Mouse (Mus musculus) mouse trophoblast stem cell (cell line): ENCODE measurements around the gene Abcc9.
"Not testable (repeated sequence)": the region's sequence is repeated elsewhere in the genome, so short reads cannot be mapped to it uniquely, and the experiment has no call there.

Experiments
- in situ Hi-C, 2 experiments: fragments of 300-500 bp; cut with MseI, MboI; formaldehyde crosslinking; loops; 2 replicates in 1 of 2; 3 replicates in 1 of 2; pipeline ENCODE4 v1.15.1; 2025

The Abcc9 gene

DNA sequence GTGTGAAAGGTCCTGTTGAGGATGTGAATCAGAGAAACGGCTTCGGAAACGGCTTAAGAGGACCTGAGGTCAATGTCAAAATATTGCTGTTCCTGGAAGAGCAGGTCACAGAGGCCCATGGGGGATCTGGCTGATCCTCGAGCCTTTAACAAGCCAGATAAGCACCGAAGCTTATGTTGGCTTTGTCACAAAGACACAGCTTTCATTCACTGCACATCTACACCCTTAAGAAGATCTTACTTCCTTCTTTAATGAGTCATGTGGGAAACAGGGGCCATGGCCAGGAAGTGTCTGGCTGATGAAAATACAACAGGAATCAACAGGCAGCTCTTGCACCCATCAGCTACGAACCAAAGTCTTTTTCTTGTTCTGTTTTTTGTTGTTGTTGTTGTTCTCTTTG is 6.3 kb upstream of the Abcc9 start:
- in situ Hi-C loops: no loop called here

DNA sequence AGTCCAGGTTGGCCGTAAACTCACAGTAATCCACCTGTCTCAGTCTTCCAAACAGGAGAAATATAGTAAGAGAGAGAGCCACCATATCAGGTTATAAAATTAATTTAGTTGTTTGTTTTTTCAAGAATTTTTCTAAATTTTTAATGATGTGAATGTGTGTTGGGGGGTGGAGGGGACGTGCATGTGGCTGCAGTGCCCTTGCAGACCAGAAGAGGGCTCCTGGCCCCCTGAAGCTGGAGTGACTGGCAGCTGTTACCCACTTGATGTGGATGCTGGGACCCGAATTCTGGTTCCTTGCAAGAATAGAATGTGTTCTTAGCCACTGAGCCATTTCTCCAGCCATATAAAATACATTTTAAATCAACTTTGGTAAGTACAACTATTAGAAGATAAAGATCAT is 4.6 kb upstream of the Abcc9 start:
- in situ Hi-C loops: no loop called here

DNA sequence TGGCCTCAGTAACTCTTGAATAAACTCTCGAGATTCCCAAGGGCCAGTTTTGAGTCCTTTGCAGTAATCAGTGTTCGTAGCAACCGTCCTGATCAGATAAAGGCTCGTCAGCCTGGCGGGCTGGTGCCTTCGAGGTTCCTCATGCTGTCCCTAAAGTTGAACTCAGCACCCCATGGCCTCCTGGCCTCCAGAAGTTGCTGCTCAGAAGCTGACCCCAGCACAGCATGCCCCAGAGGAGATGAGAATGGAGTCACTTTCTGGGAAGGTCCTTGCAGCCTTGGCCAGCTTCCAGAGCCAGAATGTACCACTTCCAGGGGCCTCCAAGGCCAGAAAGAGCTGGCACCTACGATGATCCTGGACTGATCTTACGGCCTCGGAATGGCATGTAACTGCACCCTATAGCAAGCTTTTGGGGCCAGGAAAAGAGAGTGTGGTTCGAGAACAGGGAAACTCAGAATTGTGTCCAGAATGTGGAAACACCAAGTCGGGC is 1.4 kb upstream of the Abcc9 start:
- in situ Hi-C loops: no loop called here

DNA sequence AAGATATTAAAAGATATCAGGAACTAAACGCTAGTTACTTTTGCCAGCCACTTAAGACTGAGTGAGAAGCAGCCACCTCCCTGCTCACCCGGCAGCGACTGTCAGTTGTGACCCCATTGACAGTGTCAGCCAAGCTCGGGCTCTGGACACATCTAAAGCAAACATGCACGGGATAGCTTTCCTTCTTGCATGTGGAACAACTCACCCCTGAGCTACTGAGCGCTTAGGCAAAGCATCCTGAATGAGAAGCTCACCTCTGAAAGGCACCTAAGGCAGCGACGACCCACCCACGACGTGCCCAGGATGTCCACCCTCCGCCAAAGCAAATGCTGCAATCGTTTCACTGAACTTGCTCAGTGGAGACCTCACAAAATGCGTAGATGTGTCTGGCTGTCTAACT is 954 bp downstream of the Abcc9 start:
- in situ Hi-C loops: no loop called here

DNA sequence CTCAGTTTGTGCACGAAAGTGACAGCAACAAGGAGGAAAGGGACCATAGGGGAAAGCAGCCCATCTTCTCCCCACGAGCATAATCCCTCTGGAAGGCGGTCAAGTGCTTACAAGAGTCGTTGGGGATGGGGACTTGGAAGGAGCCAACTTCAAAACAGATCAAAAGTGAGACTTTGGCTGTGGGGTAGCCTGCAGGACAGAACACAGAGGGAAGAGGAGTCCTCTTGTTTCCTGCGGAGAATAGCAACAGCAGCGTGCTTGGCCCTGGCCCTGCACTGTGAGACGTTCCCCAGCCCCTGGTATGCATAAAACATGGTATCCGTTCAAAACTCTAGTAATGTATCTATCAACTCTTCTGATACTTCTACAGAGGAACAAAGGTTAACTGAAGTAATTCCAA is 1.4 kb downstream of the Abcc9 start:
- in situ Hi-C loops: no loop called here

DNA sequence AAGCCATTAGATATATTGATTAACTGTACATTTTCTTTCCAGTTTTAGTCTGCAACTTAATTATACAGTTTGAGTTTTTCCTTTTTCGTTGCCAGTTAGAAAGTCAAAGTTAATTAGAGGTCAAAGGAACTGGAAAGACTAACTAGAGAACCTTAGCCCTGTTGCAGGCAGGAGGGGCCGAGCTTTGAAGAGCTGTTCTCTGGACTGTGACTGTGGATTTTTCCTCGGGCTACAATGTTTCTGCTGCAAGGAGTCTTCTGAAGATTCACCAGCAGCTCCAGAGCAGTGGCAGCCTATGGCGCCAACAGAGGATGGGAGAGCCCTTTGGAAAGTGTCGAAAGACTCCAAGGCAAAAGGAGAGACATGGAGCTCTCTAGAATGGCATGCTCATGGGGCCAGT is 10.0 kb downstream of the Abcc9 start:
- in situ Hi-C loops: no loop called here

DNA sequence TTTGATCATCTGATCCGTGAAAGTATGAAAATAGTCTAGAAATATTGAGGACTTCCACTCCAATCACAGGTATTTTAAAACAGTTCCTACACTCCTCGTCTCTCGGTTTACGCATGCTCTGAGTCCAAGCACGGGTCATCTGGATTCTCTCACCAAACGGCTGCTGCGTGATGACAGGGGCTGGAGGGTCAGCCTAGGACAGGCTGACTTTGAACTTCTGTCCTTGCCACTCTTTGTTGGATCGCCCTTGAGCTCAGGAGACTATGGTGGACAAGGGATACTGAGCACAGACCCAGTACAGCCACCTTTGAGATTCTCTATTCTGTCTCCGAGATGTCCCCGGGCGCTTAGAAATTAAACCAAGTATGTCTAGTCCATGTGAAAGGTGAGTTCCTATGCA is 12.4 kb downstream of the Abcc9 start:
- in situ Hi-C loops: no loop called here

DNA sequence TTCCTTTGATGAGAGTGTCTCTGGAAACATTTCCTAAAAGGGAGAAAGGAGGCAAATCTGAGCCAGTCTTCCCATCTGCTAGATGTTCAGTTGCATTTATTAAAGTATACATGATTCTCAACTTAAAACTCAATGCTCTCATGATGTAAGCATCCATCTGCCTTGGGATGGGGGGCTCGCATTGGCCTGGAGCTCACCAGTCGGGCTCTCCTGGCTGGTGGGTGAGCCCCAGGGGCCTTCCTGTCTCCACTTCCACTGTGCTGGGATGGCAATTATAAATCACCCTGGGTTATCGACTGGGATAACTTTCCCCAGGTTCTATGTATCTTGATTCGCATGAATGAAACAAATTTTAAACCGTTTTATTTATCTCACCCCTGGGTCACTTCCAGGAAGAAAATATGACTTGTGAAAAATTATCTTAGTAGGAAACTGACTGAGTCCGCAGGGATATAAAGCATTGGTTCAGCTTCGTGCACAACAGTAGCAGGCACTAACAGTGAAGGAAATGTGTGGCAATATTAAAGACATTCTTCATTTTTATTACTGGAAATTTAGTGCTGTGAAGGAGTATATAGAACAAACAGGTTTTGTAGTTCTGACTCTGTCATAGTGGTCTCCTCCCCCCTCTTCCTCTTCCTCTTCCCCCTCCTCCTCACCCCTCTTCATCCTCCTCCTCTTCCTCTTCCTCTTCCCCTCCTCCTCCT is 19.0 kb downstream of the Abcc9 start:
- in situ Hi-C loops: no loop called here

DNA sequence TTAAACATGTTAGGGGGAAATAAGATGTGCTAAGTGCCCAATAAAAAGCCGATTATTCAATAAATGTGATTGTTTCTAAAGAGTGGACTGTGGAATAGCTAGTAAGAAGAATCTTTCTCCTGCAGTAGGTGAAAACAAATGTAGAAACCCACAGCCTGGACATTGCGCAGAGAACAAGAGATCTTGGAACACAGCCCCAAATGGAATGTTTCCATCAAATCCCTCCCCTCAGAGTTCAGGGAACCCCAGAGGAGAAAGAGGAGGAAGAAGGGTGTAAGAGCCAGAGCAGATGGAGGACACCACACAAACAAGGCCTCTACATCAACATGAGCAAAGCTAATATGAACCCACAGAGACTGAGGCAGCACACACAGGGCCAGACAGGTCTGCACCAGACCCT is 32.1 kb downstream of the Abcc9 start:
- in situ Hi-C loops: no loop called here

DNA sequence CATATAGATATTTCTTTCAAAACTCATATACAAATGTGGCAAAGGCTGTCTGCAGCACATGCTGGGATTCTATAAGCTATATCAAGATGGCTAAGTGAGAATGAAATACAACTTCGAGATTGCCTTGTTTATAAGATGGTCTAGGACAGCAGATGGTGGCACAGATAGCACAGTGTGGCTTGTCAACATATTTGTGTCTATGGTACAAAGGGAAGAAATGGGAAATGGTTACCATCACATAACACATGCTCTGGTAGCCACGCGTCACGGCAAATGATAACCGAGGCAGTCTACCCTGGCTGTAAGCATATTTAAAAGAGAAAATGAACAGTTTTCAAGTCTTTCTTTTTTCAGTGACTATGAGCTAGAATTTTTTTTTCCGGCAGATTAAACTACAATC is 32.8 kb downstream of the Abcc9 start:
- in situ Hi-C loops: no loop called here

DNA sequence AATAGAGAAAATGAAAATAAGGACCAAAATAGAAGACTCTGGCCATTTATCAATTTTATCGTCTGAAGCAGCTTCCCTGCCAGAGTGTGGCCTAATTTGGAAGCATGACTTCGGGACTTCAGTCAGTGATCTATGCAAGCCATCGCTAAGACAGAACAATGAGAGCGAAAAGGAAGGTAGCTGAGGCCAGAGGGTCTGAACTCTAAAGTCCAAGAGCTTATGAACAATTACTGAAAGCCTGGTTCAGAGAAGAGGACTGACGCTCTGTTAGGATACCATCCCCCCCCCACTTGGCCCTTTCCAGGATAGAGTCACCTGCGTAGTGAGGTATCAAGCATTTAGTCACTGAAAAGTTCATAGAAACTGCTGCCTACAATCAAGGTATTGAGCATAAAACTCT is 33.3 kb downstream of the Abcc9 start:
- in situ Hi-C loops: no loop called here

DNA sequence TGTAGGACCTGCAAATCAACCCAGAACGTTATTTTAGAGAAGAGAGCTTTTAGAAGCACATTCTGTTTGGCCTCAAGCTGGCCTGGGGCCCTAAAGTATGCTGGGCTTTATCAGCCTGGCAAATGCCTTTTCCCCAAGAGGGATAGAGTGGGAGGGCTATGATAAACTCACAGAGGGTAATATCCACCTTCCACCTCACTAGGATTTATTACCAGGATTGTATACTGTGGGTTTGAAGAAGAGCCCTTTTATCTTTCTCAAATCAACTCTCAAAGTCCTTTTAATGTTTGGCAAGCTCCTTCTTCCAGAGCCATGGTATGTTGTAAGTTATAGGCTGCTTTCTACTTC is 33.7 kb downstream of the Abcc9 start:
- in situ Hi-C loops: no loop called here

DNA sequence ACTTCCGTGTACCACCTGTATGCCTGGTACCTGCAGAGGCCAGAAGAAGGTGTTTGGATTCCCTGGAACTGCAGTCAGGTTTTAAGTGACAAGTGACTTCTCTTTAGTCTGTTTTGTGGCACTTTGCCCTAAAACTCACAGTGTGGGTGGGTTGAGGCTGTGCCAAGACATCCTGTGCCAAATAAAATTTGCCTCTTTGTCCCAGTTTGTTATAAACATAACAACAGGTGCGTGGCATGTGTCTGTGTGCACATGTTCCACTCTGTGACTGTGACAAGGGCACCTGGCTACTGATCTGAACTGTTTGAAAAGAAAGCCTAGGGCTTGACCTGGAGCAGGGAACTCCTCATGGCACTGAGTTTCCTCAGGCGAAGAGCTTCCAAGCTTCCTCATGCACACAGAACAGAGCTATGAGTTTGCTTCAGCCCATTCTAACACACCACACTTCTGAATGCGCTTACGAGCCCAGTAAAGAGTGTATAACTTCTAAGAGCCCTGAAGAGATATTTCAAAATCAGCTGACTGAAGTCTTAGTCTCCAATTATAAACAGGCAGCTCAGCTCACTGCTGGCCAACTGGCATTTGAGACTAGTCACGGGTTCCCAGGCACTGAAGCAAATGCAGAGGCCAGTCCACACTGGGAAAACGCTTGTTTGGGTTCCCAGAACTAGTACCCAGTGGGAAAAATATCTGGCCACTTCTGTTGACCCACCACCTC is 34.3 kb downstream of the Abcc9 start:
- in situ Hi-C loops: no loop called here

DNA sequence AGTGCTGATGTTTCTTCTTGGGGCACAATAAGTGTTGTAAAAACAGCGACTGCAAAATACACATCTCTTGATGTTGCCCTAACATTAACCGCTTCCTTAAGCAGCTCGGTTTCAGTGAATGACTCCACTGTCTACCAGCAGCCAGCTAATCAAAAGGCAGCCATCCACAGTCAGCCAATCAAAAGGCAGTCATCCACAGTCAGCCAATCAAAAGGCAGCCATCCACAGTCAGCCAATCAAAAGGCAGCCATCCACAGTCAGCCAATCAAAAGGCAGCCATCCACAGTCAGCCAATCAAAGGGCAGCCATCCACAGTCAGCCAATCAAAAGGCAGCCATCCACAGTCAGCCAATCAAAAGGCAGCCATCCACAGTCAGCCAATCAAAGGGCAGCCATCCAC is 40.1 kb downstream of the Abcc9 start:
- in situ Hi-C loops: not testable (repeated sequence)

DNA sequence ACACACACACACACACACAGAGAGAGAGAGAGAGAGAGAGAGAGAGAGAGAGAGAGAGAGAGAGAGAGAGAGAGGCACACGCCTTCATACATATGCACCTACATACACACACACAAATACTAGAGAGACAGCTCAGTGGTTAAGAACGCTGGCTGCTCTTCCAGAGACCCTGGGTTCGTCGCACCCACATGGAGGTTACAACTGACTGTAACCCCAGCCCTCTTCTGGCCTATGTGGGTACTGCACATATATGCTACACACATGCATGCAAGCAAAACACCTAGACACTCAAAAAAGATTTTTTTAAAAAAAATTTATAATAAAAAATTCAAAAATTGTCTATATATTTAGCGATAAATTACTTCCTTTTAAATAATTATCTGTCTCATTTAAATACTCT is 43.1 kb downstream of the Abcc9 start:
- in situ Hi-C loops: loop anchor here in 1 of 2 experiments (10.0 kb wide), 1 partner anchor 134 kb away; no protein-coding TSS in a partner anchor

DNA sequence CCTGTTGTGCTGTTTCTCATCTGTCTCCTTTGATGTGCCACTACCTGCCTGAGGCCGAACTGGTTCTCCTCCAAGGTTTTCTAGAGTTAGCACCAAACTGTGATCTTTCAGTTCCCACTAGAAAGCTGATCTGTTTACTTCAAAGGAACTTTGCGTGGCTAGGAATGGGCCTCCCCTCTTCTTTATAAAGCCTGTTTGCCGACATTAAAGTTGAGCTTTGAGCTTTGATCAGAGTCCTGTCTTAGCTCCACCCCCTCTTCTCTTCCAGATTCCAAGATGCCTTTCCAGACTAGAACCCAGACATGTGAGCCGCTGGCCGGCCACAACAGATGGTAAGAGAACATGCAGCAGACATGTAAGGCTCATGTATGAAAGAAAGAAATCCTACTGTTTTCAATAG is 47.6 kb downstream of the Abcc9 start:
- in situ Hi-C loops: loop anchor here in 1 of 2 experiments (10.0 kb wide), 1 partner anchor 130 kb away; no protein-coding TSS in a partner anchor

DNA sequence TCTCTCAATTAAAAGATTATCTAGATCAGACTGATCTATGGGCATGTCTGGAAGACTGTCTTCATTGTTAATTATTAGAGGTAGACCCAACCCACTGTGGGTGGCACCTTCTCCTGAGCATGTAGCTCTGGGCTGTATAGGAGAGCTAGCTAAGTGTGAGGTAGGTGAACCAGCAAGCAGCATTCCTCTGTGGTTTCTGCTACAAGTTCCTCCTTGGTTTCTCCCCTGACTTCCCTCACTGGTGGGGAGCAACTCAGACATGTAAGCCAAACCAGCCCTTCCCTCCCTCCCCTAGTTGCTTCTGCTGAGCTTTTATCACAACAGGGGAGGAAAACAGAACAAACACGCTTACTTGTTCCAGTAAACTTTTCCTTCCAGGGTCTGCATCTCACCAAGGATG is 49.9 kb downstream of the Abcc9 start:
- in situ Hi-C loops: loop anchor here in 1 of 2 experiments (10.0 kb wide), 1 partner anchor 127 kb away; no protein-coding TSS in a partner anchor

DNA sequence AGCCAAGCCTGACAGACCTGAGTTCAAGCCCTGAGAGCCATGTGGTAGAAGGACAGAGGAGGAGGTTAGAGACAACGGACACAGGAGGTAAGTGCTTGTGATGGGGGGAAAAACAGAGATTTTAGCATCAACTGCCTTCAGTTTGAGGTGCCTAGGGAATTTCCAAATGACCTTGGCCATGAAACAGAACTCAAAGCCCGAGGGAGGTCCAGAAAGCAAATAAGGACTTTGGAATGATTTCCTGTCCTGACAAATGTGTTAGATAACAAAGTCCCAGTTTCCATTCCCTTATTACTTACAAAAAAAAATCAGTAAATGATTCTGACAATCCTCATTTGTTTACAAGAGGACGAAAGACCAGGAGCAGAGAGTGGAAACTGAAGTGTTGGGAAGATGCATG is 52.8 kb downstream of the Abcc9 start:
- in situ Hi-C loops: no loop called here

DNA sequence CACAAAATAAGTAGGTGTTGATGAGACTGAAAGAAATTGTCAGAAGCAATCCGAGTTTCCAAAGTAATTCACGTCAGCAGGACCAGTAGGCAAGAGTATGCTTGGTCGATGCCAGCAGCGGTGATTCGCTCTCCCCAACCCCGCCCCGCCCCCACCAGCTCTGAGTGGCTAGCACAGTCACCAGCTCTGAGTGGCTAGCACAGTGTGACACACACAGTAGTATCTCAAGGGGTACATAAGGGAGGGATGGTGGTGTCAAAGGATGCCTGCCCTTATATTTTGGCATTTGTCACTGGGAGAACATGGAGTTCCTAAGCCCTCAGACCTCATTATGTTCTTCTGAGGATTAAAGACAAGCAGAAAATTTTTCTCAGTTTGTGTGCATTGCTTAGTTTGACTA is 56.6 kb downstream of the Abcc9 start:
- in situ Hi-C loops: no loop called here

DNA sequence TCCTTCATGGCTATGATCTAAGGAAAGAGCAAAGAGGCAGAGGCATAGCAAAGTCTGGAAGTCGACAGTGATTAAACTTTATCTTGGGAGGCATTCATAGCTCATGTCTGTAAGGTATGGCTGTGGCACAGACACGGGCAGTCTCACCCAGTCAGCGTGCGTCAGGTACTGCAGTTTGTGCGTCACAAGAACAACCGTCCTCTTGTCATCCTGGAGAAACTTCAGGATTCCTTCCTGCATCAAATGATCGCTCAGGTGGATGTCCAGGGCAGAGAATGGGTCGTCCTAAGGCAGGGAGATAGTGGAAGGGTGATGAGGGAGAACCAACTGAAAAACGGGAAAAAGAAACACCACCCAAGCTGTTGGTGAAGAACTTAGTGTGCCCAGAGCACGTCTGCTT is 62.8 kb downstream of the Abcc9 start:
- in situ Hi-C loops: no loop called here

DNA sequence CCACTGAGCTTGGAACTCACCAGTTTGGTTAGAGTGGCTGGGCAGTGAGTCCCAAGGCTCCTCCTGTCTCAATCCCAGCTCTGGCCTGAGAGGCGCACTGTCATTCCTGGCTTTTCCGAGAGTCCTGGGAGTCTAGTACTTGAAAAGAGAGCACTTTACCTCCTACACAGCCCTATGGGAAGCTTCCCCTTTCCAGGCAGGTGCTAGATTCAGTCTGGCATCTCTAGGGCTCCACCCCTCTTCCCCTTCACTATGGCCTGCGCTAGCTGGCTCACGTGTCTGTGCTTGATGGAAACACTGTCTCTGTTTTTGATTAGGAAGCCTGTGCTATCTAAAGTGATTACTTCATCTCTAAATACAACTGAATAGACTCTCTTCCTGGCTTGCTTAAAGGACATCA is 66.5 kb downstream of the Abcc9 start:
- in situ Hi-C loops: no loop called here

DNA sequence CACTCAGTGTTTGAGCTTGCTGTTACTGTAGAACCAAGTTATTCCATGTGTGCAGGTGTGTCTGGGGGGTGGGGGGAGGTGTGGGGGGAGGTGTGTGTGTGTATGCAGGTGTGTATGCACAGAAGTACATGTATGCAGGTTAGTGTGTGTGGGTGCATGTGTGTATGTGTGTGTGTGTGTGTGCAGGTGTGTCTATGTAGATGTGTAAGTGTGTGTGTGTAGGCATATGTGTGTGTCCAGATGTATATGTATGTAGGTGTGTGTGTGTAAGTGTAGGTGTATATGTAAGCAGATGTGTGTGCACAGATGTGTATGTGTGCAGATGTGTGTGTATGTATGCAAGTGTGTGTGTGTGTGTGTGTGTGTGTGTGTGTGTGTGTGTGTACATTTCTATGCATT is 66.9 kb downstream of the Abcc9 start:
- in situ Hi-C loops: no loop called here

DNA sequence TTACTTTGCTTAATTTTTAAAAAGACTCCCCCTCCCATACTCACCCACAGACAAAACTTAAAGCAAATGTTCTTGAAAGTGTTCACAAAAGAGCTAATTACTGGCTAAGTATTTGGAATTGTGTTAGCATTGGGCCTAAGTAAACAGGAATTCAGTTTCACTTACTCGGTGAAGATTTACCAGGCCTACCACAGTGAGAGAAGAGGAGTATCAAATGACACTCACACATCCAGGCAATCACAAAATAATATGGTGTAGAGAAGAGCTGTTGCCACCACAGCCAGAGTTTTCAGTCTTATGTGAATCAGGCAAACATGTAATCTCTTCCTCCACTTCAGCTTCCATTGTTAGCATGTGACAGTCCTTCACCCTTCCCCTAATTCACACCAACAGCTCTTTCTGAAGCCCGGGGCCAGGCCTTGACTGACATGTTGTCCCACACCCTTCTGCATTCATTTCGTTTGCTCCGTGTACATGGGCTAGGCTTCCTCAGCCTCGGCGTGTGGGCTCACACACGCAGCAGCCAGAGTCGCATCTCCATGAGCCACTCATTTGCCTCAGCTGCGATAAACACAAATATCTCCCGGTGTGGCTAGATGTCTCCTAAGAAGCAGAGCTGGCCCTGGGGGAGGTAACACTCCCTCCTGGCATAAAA is 67.5 kb downstream of the Abcc9 start:
- in situ Hi-C loops: no loop called here
